ENCODE assay signal across 13 mouse cellular contexts in the genomic region with DNA sequence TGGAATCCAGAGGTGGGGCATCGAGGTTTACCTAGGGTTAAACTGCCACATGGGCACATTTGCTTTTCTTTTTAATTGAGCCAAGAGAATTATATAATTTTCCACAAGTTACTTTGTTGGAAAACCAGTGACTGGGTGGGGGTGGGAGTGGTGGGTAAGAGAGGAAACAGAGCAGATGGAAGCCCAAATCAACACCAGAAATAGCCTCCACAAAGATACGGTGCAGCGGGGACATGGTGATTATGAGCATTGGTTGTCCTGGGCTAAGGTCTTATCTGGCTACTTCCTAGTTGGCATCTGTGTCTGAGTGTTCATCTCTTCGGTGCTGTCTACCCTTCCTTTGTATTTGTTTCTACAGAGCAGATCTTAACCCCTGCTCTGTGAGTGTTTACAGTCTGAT.
"Had no signal": no experiment of that assay in that cellular context is flagged by ENCODE, and none has a peak within 500 bp of the region (broad histone marks: within the 10 kb centered on the region; RNA-seq: fewer than 3 reads in every experiment).

No protein-coding gene starts in this region.

- H3K9ac ChIP-seq: kidney, embryonic 15.5 days; limb, embryonic 13.5 days; liver, embryonic 14.5 days; midbrain, embryonic 13.5 days; neural tube, embryonic 15.5 days; stomach, embryonic 15.5 days had no signal

- H3K27ac ChIP-seq: kidney, embryonic 15.5 days; left cerebral cortex, adult 2 months; limb, embryonic 13.5 days; liver, embryonic 14.5 days; midbrain, embryonic 13.5 days; neural tube, embryonic 15.5 days; stomach, embryonic 15.5 days had no signal

- H3K27me3 ChIP-seq: kidney, embryonic 15.5 days; limb, embryonic 13.5 days; midbrain, embryonic 13.5 days; neural tube, embryonic 15.5 days; stomach, embryonic 15.5 days had no signal

- H3K36me3 ChIP-seq: kidney, embryonic 15.5 days; limb, embryonic 13.5 days; midbrain, embryonic 13.5 days; neural tube, embryonic 15.5 days; stomach, embryonic 15.5 days had no signal

- H3K9me3 ChIP-seq: kidney, embryonic 15.5 days; limb, embryonic 13.5 days; midbrain, embryonic 13.5 days; neural tube, embryonic 15.5 days; stomach, embryonic 15.5 days had no signal

- DNase-seq: kidney, adult 2 months; kidney, postnatal 14 days; lung, adult 18-20 months; lung, postnatal 36 days; thymus, postnatal 36 days had no signal

- ATAC-seq: midbrain, embryonic 13.5 days had no signal

- H3K4me1 ChIP-seq: kidney, embryonic 15.5 days; stomach, embryonic 15.5 days had no signal

- H3K4me2 ChIP-seq: kidney, embryonic 15.5 days; limb, embryonic 13.5 days; midbrain, embryonic 13.5 days; neural tube, embryonic 15.5 days; stomach, embryonic 15.5 days had no signal

- H3K4me3 ChIP-seq: kidney, embryonic 15.5 days; left cerebral cortex, adult 2 months; limb, embryonic 13.5 days; midbrain, embryonic 13.5 days; myocyte; neural tube, embryonic 15.5 days; stomach, embryonic 15.5 days had no signal
